Mouse (Mus musculus): ENCODE results near the gene Try5. TPM values are rescaled to one million over a fixed set of nuclear protein-coding genes. Genes with fewer than 3 reads are reported as not detected.
"Not testable (repeated sequence)": the region's sequence is repeated elsewhere in the genome, so short reads cannot be mapped to it uniquely, and the experiment has no call there.

Try5 gene
- total RNA-seq (2021), result not detected

GRCm38 (mm10) chr6:41316741-41317140 lies at the start of gene Try5:
Gene Try5, minus strand, starts transcription at chr6:41316841.
- not testable (repeated sequence) for DNase-seq

- no peak for DNase-seq
Measured at GRCm38 (mm10) chr6:41353932-41354331, 37.3 kb upstream of the Try5 start, which contains the start of gene Try10. Gene Try10, plus strand, starts transcription at chr6:41354105.

GRCm38 (mm10) chr6:41301969-41302368 lies 14.7 kb downstream of the Try5 start, which contains the start of gene Try4:
Gene Try4, plus strand, starts transcription at chr6:41302269.
- no peak for DNase-seq

- DNase-seq, result no peak
Measured at GRCm38 (mm10) chr6:41298255-41298654, 18.4 kb downstream of the Try5 start.

GRCm38 (mm10) chr6:41266140-41266539 lies 50.5 kb downstream of the Try5 start:
- DNase-seq, result no peak

GRCm38 (mm10) chr6:41262796-41263195 lies 53.8 kb downstream of the Try5 start:
- no peak for DNase-seq

Other genes starting within 250 kb of the Try5 start
- gene Try4, start 14.6 kb downstream of the Try5 start, total RNA-seq (2021), result not detected
- not detected for gene Try10, start 37.3 kb upstream of the Try5 start, total RNA-seq (2021)
- gene Prss3, start 60.8 kb upstream of the Try5 start, total RNA-seq (2021), result not detected
- not detected for gene Gm5771, start 75.5 kb upstream of the Try5 start, total RNA-seq (2021)
- gene Gm10334, start 129.3 kb upstream of the Try5 start, total RNA-seq (2021), result not detected
- gene Prss1, start 142.1 kb upstream of the Try5 start, total RNA-seq (2021), result not detected
- not detected for gene Prss2, start 204.9 kb upstream of the Try5 start, total RNA-seq (2021)